Mouse (Mus musculus) layer of hippocampus, adult 18-20 months (tissue): ENCODE results near the gene Grrp1. TPM values are rescaled to one million over a fixed set of nuclear protein-coding genes. Genes with fewer than 3 reads are reported as not detected.
"Not testable (repeated sequence)": the region's sequence is repeated elsewhere in the genome, so short reads cannot be mapped to it uniquely, and the experiment has no call there.

Experiments
- DNase-seq, 2 experiments: peaks; one replicate each; pipeline ENCODE4 v3.0.0; 2022; ENCODE audit warnings: low spot score in 2 of 2
- total RNA-seq, 2 experiments: library from RNA; stranded (reverse); gene quantifications; 2 replicates each; pipeline ENCODE4 v1.2.3; 2021

The Grrp1 gene
- total RNA-seq, 2 experiments from 2014 or later, result 1.6 to 1.7 TPM

DNA sequence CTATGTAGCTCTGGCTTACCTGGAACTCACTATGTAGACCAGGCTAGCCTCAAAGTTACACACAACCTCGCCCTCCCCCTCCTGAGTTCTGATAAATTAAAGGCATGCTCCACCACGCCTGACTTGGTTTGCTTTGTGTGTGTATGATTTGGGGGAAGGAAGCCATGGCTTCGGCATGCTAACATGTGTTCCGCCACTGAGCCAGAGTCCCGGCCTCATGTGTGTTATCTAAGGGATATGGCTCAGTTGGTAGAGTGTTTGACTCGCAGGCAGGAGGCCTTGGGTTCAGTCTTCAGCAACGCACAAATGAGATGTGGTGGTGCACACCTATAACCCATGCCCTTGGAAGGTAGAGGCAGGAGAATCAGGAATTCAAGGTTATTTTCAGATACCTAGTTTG is 18.1 kb upstream of the Grrp1 start:
- no peak for DNase-seq

DNA sequence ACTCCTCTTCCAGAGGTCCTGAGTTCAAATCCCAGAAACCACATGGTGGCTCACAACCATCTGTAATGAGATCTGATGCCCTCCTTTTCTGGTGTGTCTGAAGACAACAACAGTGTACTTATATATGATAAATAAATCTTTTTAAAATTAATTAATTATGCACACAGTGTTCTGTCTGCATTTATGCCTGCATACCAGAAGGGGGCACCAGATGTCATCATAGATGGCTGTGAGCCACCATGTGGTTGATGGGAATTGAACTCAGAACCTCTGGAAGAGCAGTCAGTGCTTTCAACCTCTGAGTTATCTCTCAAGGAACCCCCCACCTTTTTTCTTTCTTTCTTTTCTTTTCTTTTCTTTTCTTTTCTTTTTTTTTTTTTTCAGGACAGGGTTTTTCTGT is 15.7 kb upstream of the Grrp1 start:
- not testable (repeated sequence) for DNase-seq

DNA sequence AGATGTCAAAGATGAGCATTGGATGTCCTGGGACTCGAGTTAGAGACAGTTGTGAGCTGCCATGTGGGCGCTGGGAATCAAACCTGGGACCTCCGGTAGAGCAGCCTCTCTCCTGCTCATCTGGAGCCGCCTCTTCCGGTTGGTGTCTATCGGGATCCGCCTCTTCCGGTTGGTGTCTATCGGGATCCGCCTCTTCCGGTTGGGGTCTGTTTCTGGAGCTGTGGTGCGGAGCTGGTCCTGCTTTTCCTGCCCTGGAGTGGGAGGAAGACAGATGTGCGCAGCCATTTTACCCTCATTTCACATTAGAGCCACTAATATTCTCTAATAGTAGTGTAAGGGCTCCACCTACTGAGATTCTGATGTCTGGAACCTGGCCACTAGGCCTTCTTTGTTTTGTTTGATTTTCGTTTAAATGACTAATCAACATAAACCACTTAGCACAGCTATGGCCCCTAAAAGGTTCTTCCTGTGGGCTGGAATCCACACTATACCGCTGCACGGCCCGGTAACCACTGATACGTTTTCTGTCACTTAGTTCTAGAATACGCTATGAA is 14.3 kb upstream of the Grrp1 start:
- no peak for DNase-seq

DNA sequence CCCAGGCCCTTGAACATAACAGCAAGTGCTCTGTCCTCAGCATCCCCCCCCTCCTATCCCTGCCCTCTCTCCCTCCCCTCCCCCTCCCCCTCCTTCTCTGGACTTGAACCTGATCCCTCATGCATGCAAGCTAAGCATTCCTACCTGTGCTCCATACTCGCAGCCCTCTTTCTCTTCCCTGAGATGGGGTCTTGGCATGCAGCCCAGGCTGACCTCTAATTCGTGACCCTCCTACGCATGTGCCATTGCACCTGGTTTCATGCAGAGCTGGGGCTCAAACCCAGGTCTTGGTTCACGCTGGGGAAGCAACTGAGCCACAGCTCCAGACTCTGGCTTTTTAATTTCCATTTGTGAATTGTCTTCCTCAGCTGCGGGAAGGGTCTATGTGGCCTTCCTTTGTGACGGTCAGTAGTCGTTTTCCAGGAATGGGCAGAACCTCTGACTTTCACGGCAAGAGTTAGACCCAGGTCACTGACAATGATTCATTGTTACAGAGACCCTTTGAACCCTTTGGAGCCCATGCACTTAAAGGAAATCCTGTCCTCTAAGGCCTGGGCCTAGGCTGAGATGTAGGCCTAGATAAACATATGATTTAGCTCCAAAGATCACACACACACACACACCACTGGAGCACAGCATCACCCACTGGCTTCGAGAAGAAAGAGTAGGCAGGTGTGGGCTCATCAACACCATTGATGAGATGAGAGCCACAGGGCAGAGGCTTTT is 12.1 kb upstream of the Grrp1 start:
- no peak for DNase-seq

DNA sequence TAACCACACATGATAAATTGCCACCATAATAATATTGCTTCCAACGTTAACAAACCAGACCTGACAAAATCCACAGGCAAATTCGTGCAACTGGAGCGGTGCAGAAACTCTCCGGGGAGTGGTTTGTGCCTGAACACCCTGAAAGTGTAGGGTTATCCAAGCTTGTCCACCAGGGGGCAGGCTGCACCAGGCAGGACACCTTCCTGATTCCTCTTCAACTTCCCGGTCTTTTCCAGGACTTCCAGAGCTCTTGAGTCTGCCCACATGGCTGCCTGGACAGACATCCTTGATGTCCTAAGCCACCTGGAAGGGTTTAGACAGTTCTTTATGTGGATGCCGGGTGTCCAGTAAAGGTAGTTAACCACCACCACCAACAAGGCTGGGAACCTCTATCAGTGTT is 9.3 kb upstream of the Grrp1 start:
- peak in 1 of 2 experiments; percentile 57 for DNase-seq

DNA sequence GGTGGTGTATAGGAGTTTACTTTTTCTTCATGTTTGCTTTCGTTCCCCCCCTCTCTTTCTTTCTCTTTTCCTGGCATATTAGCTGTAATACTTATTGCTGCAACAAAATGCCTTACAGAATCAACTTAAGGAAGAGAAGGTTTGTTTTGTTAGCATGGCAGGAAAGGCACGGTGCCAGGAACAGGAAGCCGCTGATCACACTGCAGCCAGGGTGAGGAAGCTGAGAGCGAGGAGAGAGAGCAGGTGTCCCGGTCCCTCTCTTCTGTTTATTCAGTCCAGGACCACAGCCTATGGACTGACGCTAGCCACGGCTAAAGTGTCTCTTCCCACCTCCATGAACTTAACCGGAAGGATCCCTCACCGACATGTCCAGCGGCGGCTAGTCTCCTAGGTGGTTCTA is 4.4 kb upstream of the Grrp1 start:
- DNase-seq, result no peak

DNA sequence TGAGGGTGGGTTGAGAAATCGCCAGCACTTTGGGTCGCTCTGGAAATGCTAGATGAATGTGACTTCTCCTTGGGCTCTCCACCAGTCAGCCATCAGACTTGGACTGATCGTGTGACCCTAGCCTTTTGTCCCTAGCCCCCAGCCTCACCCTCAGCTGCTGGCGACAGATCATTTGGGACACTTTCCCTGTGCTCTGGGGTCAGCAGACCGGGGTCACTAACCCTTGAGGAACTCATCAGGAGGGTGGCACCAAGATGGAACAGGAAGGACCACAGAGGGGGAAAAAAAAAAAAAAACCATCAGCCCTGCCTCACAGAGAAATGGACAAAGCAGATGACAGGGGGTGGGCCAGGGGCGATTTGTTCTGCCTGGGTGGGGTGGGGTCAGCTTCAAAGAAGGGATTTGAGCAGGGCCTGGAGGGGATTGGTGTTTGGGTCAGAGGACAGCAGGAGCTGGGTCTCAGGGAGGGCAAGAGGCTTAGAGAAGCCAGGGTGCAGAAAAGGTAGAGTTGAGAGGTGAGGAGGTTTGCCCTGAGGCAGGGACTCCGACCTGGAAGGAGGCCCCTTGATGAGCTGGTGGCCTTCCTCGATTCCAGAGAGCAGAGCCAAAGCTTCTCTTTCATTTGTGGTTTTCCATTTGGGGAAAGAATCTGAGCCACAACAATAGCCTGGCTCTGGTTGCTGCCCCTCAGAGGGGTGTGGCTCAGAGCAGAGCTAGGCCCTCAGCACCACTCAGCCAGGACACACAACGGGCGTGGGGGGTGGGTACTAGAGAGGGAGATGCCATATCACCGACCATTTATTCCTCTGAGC is 3.5 kb upstream of the Grrp1 start:
- no peak for DNase-seq

DNA sequence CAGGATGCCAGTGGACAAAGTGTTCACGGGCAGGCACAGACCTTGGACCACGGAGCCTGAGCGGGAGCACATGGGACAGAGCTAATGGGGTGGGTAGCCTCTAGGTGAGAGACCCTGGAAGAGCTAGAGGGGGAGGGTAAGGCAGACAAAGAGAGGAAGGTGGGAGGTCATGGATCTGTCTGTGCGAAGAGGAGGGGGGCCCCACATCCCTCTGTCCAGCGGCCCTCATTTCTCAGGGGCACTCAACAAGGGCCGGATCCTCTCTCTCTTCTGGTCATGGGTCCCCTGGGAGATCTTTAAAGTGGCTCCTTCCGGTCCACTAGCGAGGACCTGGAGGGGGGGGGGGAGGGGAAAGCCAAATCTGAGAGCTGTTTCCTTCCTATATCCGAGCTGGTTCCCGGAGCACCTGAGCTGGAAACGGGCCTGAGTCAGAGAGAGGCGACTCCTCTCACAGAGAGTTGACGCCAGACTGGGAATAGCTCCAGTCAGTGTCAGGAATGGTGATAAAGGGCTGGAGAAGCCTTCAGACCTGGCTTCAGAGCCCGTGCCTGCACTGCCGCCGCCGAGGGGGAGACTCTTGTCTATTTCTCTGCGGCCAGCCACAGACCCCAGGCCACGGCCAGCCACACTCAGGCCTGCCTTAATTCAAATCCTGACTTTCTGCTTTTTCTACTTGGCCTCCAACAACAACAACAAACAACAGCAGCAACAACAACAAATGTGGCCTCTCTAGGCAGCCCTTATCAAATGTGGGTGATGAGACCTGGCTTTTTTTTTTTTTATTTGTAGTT is 2.7 kb upstream of the Grrp1 start:
- no peak for DNase-seq

DNA sequence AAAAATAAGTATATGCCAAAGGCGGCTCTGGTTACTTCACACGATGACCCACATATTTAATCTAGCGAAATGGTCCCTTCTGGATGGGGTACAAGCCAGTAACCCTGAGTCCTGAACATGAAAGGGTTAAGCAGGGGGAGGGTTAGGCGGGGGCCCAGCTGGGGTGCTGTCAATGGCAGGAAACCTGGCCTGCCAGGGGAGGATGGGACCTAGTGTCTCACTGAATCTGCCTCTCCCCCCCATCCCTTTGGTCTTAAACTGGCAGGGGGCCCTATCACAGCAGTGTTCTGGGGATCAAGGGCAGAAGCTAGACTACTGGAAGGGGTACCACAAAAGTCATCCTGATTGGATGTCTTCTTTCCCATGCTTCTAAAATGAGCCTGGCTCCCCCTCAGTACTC is 1.9 kb upstream of the Grrp1 start:
- DNase-seq, result no peak

DNA sequence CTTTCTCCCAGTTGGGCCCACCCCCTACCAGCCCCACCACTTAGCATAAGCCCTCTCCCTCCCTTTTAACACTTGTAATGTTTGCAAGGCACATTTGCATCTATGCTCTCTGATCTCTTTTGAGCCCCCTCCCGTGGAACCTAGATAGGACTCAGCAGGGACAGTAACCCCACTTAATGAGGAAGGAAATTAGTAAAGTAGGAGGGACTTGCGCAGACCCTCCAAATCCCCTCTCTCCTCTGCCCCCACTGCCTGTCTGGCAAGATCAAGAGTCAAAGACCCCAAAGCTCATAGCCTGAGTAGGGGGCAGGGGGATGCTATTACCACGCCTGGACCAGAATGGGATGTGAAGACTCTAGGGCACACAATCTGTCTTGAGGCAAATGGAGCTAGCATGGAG is 929 bp upstream of the Grrp1 start:
- no peak for DNase-seq

DNA sequence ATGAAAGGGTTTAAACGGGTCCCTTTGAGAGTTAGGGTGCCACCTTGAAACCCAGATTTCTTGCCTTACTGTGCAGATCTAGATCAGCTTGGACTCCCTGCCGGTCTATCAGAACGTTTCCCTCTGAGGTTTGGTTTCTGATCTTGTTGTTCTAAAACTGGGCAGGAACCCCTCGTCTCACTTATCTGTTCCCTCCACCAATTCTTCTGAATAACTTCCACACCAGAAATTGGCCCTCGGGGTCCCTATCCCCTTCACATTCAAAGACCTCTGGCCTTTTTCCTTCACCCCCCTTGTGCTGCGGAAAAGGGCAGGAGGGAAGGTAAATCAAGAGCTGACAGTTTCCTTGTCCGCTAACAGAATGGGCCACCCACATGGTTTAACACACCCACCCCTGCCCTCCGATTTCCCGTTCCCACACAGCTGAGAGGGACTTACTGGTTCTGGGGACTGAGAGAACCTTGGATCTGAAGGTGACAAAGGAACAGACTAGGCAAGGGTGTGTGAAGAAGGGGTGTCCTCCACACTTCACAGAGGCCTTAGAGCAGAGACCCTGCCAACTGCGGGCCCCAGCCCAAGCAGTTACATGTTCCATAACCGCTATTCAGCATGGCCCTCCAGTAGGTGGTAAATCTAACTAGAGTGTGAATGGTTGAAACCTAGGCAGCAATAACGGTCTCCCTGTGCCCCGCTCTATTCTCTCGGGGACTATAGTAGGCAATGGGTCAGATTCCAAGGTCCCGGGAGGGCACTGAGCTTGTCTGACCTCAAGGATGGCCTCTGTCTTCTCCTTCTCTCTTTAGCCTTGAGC is 790 bp downstream of the Grrp1 start:
- no peak for DNase-seq

DNA sequence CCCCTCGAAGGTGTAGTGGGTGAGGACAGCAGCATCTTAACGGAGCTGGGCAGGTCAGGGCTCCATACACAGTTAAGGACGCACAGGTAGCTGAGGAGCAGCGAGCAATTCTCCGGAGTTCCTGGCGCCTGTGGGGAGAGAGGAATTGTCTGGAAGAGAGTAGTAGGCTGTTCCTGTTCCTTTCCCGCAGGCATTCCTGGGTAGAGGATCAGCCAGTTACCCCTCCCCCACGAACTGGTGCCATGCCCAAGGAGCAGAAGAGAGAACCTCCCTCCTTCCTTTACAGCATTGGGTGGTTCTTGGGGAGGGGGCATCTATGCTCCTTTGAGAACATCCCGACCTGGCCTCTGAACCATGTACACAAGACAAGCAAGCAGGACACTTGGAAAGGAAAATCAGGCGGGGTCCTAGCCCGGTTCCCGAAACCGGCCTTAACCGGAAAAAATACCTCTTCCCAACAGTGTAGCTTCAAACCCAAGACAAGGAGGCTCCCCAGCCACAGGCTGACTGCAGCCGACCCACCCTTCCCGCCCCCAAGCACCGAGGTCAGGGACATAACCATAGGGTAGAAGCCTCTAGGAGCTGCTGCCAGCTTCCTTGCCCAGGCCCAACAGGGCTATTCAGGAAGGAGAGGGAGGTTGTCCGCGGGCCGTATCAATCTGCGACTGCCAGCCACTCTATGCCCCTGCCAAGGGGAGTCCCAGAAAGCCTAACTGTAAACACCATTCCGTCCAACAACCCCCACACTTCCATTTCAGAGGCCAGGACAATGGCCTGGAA is 1.6 kb downstream of the Grrp1 start:
- DNase-seq, result no peak

DNA sequence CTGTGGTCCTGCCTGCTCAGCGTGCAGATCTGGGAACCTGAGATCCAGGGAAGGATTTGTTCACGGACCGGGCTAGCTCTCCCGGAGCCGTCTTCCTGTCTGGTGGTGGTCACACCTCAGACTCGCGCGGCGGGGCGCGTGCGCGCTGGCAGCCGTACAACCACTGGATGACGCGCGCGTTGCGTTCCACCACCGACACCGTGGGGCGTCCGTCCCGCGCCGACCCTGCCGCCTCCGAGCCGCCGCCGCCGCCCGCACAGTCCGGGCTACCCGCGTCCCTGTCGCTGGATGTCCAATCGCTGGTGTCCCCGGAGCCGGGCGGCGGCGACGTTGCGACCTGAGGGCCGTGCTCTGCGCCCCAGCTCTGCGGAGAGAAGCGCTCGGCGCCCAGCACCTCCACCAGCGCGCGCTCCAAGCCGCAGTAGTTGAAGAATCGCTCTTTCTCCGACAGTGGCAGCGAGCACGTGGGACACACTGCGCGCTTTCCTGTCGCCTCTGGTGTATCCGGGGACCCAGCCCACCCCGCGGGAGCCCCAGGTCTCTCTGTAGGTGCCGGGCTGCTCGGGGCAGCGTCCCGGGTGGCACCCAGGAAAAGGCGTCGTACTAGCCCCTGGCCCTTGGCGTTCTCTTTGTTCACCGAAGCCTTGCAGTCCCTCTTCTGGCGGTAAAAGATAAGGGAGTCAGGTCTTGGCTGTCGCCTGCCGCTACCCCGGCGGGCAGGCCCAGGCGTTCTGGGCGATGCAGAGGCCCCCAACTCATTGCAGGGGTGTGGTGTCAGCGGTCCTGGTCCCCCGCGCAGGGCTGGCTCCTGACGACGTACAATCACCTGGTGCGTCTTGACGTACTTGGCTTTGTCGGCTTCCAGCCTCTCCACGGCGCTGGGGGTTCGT is 2.4 kb downstream of the Grrp1 start:
- DNase-seq, result no peak

DNA sequence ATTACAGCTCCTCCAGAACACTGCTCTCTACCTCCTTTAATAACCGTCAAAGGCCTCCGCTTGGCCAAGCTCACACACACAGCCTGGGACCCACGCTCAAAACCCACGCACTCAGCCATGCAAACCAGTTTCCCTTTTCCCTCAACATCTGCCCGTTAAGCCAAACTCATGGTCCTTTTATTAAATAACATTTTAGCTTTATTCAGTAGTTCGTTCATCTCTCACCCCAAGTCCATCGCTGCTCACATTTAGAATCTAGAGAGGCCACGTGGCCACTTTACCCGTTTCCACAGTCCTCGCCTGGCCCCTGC is 3.0 kb downstream of the Grrp1 start:
- no peak for DNase-seq

DNA sequence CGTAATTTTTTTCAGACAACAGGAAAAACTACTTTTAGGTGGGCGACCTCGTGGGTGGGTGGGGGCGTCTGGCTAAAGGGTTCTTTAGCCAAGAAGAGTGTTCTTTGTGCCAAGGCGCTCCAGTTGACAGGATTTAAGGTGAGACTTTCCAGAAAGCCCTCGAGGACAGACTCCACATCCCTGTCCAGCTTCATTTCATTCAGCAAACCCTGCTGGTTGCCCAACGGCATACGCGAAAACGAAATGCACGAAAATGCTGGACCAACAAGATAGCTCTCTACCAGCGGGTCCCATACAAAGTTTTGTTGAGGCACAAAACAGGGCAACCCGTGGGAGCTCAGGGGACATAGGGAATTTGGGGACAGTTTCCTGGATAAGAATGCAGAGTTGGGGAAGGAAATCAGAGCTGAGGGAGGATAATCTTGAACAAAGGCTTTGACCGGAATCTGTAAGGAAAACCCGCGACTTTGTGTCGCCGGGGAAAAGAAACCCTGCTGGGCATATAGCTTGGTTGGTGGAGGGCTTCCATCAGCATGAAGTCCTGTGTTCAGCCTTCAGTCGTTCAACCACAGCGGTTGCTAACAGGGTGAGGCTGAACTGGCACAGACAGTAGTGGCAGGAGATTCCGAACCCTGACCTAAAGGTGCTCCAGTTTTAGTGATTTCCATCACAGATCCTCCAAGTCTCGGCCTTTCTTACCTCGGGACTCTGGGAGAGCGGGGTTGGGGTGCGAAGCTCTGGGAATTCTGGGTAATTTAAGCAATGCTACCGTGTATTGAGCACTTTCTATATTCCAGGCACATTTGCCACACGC is 3.6 kb downstream of the Grrp1 start:
- DNase-seq, result no peak

DNA sequence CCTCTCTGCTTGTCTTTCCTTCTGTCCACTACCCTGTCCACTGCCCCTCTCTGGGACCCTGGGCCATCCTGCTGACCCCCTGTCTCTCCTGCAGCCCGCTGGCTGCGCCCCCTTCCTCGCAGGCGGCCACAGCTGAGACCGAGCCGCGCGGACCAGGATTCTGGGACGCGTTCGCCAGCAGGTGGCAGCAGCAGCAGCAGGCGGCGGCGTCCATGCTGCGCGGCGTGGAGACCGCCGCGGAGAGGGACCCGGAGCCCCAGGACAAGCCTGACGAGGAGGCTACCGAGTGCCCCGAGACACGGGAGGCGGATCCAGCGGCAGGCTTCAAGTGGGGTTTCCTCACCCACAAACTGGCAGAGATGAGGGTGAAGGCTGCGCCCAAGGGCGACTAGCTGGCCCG is 4.3 kb downstream of the Grrp1 start:
- peak; percentile 36 to 69 for DNase-seq

DNA sequence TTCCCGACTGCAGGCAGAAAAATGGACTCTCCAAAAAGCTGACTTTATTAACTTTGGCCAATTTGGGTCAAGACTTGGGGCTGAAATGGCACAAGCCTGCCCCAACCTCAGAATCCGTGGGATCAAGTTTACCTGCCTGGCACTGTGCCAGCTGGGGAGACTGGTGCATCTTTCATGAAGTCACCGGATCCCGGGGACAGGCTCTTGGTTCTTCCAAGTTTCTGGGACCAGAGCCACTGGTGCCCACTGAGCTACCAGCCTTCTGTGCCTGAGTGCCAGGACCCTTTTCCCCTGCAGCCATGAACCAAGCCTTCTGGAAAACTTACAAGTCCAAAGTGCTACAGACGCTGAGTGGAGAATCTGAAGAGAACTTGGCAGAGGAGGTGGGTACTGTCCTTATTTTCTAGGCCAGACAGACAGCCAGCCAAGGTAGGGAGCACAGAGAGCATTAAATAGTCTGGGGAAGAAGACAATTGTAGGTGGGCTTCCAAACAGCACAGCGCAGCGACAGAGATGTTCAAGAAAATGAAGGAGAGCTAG is 7.1 kb downstream of the Grrp1 start, which contains the start of gene Gm30191:
Gm30191 (plus strand) TSS at position 217 of the 540 bp plus-strand sequence.
- no peak for DNase-seq

DNA sequence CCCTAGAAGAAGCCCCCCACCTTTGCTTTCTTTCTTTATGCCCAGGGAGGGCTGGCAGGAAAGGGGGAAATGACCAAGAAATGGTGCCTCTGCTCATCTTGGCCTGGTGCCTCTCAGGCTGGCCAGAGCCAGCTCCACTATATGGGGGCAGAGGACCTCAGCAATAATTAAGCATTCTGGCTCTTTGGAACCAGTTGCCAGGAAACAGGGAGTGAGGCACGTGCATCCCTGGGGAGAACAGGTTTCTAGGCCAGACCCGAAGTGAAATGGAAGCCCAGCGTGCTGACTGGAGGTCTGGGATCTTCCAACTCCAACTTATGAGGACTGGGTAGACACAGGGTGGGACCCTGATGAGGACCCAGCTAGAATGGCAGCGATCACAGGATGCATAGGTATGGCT is 7.7 kb downstream of the Grrp1 start:
- no peak for DNase-seq
